Mouse (Mus musculus) myocyte (in vitro differentiated cells): ENCODE results near the gene Mknk1.
A peak's percentile ranks its signal among the peaks of the same experiment; 100 is the strongest.

Experiments used
- E2F4 ChIP-seq: IDR thresholded peaks from one replicate; pipeline ENCODE4 v1.6.1; 2011; ENCODE audit warnings: mild to moderate bottlenecking, control low read depth, moderate library complexity; ENCODE audit not compliant: insufficient read depth
- MAX ChIP-seq: IDR thresholded peaks from one replicate; pipeline ENCODE4 v1.6.1; 2011; ENCODE audit warnings: low read depth, mild to moderate bottlenecking, control low read depth
- MYOD1 ChIP-seq, 3 experiments: IDR thresholded peaks; one replicate each; pipeline ENCODE4 v1.6.1; 2011; ENCODE audit warnings: control low read depth in 2 of 3, low read depth in 2 of 3, mild to moderate bottlenecking in 2 of 3, moderate library complexity in 1 of 3; ENCODE audit not compliant: insufficient read length in 2 of 3, control insufficient read depth in 1 of 3
- POLR2A ChIP-seq: IDR thresholded peaks from one replicate; pipeline ENCODE4 v1.6.1; 2011; ENCODE audit warnings: low read depth, mild to moderate bottlenecking, control low read depth, moderate library complexity; ENCODE audit not compliant: insufficient read length
- TCF12 ChIP-seq: IDR thresholded peaks from one replicate; pipeline ENCODE4 v1.6.1; 2011; ENCODE audit warnings: mild to moderate bottlenecking, control low read depth; ENCODE audit not compliant: poor library complexity, insufficient read depth, severe bottlenecking
- USF1 ChIP-seq: IDR thresholded peaks from one replicate; pipeline ENCODE4 v1.6.1; 2011; ENCODE audit warnings: low read depth, mild to moderate bottlenecking, control low read depth, moderate library complexity

- no peak for TF ChIP-seq POLR2A
- TF ChIP-seq MAX, result no peak
- peak; percentile 31 for TF ChIP-seq USF1
- TF ChIP-seq TCF12, result no peak
- no peak for TF ChIP-seq MYOD1 (IDR thresholded peaks at IDR 0.05; ENCODE audit: control insufficient read depth in 1 of 3, insufficient read length in 2 of 3, low read depth in 2 of 3)
- TF ChIP-seq E2F4, result no peak
These were observed 17.6 kb upstream of the Mknk1 start for GRCm38 (mm10) chr4:115821431-115821830.
